In the genomic region with DNA sequence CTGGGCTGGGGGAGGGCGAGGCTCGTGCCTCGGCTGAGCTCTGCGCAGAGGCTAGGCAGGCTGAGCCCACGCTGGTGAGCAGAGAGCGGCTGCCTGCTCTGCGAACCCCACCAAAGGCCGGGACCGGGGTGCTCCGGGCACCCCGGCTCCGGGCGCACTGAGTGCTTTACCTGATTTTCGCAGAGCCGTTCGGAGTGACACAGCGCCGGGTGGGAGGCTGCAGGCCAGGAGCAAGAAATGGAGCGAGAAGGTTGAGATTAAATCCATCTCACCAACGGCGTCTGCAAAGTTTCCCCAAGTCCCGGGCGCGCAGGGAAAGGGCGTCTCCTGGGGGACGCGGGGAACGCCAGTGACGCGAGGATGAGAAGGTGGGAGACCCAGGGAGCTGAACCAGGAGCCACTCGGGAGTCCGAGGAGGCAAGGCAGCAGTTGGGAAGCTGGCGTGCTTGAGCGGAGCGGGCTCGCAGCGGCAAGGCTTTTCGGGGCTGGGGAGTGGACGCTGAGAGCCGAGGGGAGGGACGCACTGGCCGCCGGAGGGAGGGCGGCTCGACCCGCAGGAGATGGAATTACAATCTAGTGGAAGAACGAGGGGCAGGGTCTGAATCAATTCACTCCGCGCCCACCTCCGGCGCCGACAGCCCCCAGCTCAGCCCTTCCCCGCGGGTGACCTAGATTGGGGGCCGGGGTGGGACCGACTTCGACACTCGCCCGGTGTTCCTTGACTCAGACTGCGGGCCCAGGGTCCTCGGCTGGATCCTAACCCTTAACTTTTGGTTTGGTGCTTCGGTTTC, we compare ENCODE assay signal across 8 mouse cellular contexts. TPM values are rescaled to one million over a fixed set of nuclear protein-coding genes. Genes with fewer than 3 reads are reported as not detected.
DNase-seq lines count a peak whose midpoint lies in the region; ATAC-seq and TF ChIP-seq lines count a peak whose summit lies in the region.

A gene (minus strand): TSS at position 578 of the 791 bp plus-strand sequence.

- WGBS in heart, embryonic 12.5 days = under 1% methylated on average over 62 of the region's 62 CpGs
- WGBS in limb, embryonic 12.5 days = 0% methylated on average over 58 of the region's 62 CpGs

- H3K27me3 ChIP-seq in heart, embryonic 12.5 days (replicated peaks) = peaks cover 12% of the 10 kb centered on the region
- H3K27me3 ChIP-seq in limb, embryonic 12.5 days = peaks cover 6% of the 10 kb centered on the region; the same call in 1 of the 2 replicates
- peaks cover 65% of the 10 kb centered on the region for H3K27me3 ChIP-seq in myocyte (ENCODE audit: control insufficient read depth, insufficient read depth, insufficient read length)

- H3K27ac ChIP-seq in heart, embryonic 12.5 days (ENCODE audit: poor library complexity, severe bottlenecking) = 0 out of 2 replicates have a peak within 1 kb of the TSS, but pooled peaks have one; percentile 2
- H3K27ac ChIP-seq in limb, embryonic 12.5 days = peak within 1 kb of the TSS; percentile 82

- peak within 1 kb of the TSS; percentile 69 for H3K9ac ChIP-seq in heart, embryonic 12.5 days
- H3K9ac ChIP-seq in limb, embryonic 12.5 days (replicated peaks) = peak within 1 kb of the TSS; percentile 81

- no peaks in the 10 kb centered on the region; the same call in 1 of the 2 replicates for H3K9me3 ChIP-seq in heart, embryonic 12.5 days (replicated peaks)
- no peaks in the 10 kb centered on the region for H3K9me3 ChIP-seq in limb, embryonic 12.5 days

- peak; percentile 60 for ATAC-seq in heart, embryonic 12.5 days (ENCODE audit: insufficient number of reproducible peaks, low FRiP score)
- ATAC-seq in limb, embryonic 12.5 days (ENCODE audit: insufficient number of reproducible peaks, insufficient read depth, low FRiP score, low TSS enrichment, low read depth) = peak; percentile 83; the same call in 1 of the 2 replicates
- ATAC-seq in megakaryocyte-erythroid progenitor cell, adult 5-6 weeks (replicated peaks; ENCODE audit: low FRiP score, low TSS enrichment, poor library complexity, severe bottlenecking) = no peak

- peak within 1 kb of the TSS; percentile 71 for H3K4me3 ChIP-seq in heart, embryonic 12.5 days
- H3K4me3 ChIP-seq in limb, embryonic 12.5 days (replicated peaks) = peak within 1 kb of the TSS; percentile 65
- no peak within 1 kb of the TSS for H3K4me3 ChIP-seq in myocyte

- DNase-seq in left cerebral cortex, postnatal 4 days = peak; percentile 16
- DNase-seq in left cerebral cortex, adult 9 months (ENCODE audit: low spot score in 2 of 2) = no peak
- DNase-seq in embryo, embryonic 11.5 days (ENCODE audit: low read depth, low spot score) = peak; percentile 31
- no peak for DNase-seq in right cerebral cortex, postnatal 14 days

- intact Hi-C loops in left cerebral cortex, postnatal 4 days (cut with DNase I) = no loop called here

- no peak within 1 kb of the TSS for H3ac ChIP-seq in myocyte (ENCODE audit: control insufficient read depth, insufficient read length)

- no peaks in the 10 kb centered on the region for H3K79me2 ChIP-seq in myocyte (ENCODE audit: control insufficient read depth, insufficient read depth)

- no peak for TF ChIP-seq POLR2A in myocyte (IDR thresholded peaks at IDR 0.05; ENCODE audit: insufficient read length, low read depth)

- H3K4me2 ChIP-seq in heart, embryonic 12.5 days = peak within 1 kb of the TSS; percentile 96
- H3K4me2 ChIP-seq in limb, embryonic 12.5 days = peak within 1 kb of the TSS; percentile 80
- H3K4me2 ChIP-seq in myocyte (ENCODE audit: low read depth) = peak within 1 kb of the TSS; percentile 65

- peaks cover 6% of the 10 kb centered on the region for H3K4me1 ChIP-seq in heart, embryonic 12.5 days (replicated peaks)
- peaks cover 22% of the 10 kb centered on the region for H3K4me1 ChIP-seq in limb, embryonic 12.5 days (replicated peaks)

- no peaks in the 10 kb centered on the region for H3K36me3 ChIP-seq in heart, embryonic 12.5 days
- H3K36me3 ChIP-seq in limb, embryonic 12.5 days = no peaks in the 10 kb centered on the region
- H3K36me3 ChIP-seq in myocyte (ENCODE audit: control insufficient read depth, insufficient read depth) = no peaks in the 10 kb centered on the region

TF ChIP-seq in myocyte, 11 proteins besides CTCF, POLR2A, EP300 and RAD21:
- TF ChIP-seq REST (IDR thresholded peaks at IDR 0.05; ENCODE audit: insufficient read depth, insufficient read length) = no peak
- TF ChIP-seq POLR2AphosphoS2 (IDR thresholded peaks at IDR 0.05; ENCODE audit: insufficient read length, low read depth) = no peak
- TF ChIP-seq CEBPB (IDR thresholded peaks at IDR 0.05; ENCODE audit: insufficient read depth, poor library complexity, severe bottlenecking) = no peak
- TF ChIP-seq MAX (IDR thresholded peaks at IDR 0.05; ENCODE audit: low read depth) = no peak
- no peak for TF ChIP-seq E2F4 (IDR thresholded peaks at IDR 0.05; ENCODE audit: insufficient read depth)
- TF ChIP-seq MYOD1 (IDR thresholded peaks at IDR 0.05; ENCODE audit: control insufficient read depth in 1 of 3, insufficient read length in 2 of 3, low read depth in 2 of 3) = no peak
- no peak for TF ChIP-seq MYOG (IDR thresholded peaks at IDR 0.05; ENCODE audit: control insufficient read depth in 1 of 3, insufficient read depth in 1 of 3, insufficient read length in 2 of 3, low read depth in 2 of 3)
- no peak for TF ChIP-seq TCF12 (IDR thresholded peaks at IDR 0.05; ENCODE audit: insufficient read depth, poor library complexity, severe bottlenecking)
- TF ChIP-seq USF1 (IDR thresholded peaks at IDR 0.05; ENCODE audit: low read depth) = no peak

RNA-seq across cellular contexts. Expression of the gene that starts here (rescaled TPM):
- 1 to 10 TPM; 5.7 to 9.6 TPM for total RNA-seq in left cerebral cortex, postnatal 4 days (2021)
- 9.1 and 10.2 TPM in 2 replicates for polyA plus RNA-seq in heart, embryonic 12.5 days (2016; fragmentation: Nextera tagmentation; extraction: Ambion mirVana)
- 19.6 and 20.3 TPM in 2 replicates for polyA plus RNA-seq in limb, embryonic 12.5 days (2016; fragmentation: Nextera tagmentation; extraction: Ambion mirVana)
- 0.16 TPM for polyA plus RNA-seq in myocyte (2012; fragmentation: generic; extraction: Trizol)
- not detected in 2 replicates for total RNA-seq in megakaryocyte-erythroid progenitor cell, adult 5-6 weeks (2014; fragmentation: Nextera tagmentation)
- not detected in 2 replicates for total RNA-seq in megakaryocyte-erythroid progenitor cell, adult 5-6 weeks (2017)

Comparison
In these comparisons a context has a peak if more than half of its experiments do, and no peak if none do; other contexts are left out.
1. RNA of the gene that starts here (total RNA-seq): 5.7 to 9.6 TPM in left cerebral cortex, postnatal 4 days; not detected in megakaryocyte-erythroid progenitor cell, adult 5-6 weeks; every median in the first group is over 4 times any median in the second.
2. DNase-seq: peak in left cerebral cortex, postnatal 4 days (single experiment) and embryo, embryonic 11.5 days (single experiment); none in left cerebral cortex, adult 9 months (0 of 2) and right cerebral cortex, postnatal 14 days (single experiment).
3. Peak in every context shown above with its lines, with median percentiles within 50 percentile points of each other: H3K4me2 ChIP-seq.